Mouse (Mus musculus) A20 (cell line): ENCODE measurements around the gene Gm26620.

ENCODE experiments used
- DNase-seq: peaks from one replicate; pipeline ENCODE4 v3.0.0-alpha.2; 2011; ENCODE audit warnings: low read depth, low spot score

Gene Gm26620

DNA sequence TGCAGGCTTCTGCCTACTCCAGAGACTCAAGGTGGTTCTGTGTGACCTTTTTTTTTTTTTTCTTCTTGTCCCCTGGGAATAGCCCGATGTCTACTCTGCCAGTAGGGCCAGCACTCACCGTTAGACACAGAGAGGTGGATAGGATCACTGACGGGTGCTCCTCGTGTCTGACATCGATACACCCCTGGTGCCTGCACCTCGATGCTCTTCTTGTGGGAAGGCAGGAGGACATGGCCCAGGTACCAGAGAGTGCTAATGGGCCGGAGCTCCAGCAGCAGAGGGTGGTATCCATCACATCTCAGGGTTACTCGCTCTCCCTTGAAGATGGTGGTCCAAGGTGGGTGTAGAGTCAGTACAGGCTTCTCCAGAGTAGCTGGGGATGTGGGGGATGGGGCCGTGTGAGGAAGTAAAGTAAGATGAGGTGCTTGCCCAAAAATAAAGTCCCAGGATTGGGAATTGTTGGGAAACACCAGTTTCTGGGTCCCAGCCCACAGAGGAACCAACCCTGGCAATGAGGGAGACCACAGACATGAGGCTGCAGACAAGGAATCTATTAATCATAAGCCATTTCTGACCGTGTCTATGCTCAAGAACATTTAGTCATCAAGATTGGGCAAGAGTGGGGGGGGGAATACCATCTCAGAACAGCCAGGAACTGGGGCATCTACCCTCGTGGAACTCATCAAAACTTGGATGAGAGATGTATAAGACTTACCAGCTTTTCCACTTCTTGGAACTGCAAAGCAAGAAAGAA is 27.2 kb downstream of the Gm26620 start:
- DNase-seq, result no peak

DNA sequence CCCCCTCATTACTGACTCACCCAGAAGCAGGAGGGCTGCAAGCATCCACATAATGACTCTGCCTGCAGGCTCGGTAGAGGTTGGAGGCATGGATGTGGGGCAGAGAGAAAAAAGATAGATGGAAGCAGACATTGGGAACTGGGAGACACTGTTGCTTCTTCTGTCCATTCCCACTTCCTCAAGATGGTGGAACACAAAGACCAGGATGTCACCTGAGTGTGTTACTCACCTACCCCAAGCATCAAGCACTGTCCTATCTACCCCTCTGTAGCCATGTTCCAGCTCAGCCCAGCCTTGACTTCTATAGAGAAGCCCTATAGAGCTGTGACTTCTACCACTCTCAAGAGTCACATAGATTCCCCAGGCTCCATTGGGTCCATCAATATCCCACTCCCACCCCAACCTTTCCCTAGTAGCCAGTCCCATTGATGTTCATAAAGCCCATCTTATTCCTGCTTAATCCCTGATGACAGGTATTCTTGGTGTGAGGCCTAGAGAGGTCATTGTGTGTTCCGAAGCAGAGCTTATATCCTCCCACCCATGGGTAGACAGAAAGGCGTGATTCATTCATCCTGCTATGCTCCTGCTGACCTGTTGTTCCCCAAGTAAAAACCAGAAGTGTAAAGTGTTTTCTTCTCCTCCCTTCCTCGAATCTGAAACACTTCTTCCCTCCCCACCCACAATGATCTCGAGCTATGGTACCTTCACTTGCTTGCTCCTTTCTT is 28.2 kb downstream of the Gm26620 start, which contains the start of gene Fcrlb:
Fcrlb (minus strand) TSS at position 51 of the 725 bp plus-strand sequence.
- DNase-seq, result no peak

DNA sequence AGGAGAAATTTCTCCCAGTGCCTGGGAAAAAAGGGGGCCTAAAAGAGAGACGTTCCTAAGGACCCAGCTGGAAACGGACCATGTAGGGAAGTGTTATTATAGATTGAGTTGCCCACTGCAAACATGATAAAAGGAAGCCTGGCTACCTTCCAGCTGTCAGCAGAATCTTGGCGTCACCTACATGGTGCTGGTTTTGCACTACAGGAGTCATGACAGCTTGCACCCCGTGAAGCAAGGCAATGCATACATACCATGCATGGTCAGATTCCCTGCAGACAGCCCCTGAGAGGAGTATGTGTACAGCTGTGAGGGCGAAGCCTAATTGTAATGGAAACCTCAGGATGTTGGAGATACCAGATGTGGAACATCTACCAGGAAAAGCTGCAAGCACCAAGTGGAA is 30.8 kb downstream of the Gm26620 start:
- no peak for DNase-seq

DNA sequence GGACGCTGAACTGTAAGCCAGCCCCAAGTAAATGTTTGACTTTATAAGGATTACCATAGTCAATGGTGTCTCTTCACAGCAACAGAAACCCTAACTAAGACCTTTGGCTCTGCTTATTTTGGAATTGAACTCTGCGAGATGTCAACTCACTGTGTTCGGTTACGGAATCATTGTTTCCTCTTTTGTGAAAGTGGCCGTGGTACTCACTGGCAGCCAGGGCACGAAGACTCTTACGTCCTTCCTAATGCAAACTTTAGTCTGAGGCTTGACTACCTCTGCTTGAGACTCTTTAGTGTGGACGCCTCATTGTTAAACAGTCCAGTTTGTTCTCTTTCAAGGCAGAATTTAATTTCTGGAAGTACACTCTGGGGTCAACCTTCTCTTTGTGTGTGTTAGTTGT is 34.4 kb downstream of the Gm26620 start:
- no peak for DNase-seq

DNA sequence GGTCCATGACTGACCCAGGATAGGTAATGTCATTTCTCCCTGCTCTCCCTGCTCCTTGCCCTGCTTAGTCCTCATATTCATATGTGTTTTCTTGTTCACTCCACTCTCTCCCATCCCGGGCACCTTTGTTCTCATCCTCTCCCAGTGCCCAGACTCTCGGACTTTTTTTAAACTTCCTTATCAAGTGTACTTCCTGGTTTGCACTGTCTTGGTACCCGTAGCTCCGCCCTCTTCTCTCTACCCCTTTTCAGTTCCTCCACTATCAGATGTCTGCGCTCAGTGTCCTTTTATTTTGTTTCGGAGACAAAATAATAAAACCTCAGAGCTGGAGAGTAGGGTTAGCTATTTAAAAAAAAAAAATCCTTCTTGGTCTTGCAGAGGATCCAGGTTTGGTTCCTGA is 39.6 kb downstream of the Gm26620 start:
- DNase-seq, result peak; percentile 41

DNA sequence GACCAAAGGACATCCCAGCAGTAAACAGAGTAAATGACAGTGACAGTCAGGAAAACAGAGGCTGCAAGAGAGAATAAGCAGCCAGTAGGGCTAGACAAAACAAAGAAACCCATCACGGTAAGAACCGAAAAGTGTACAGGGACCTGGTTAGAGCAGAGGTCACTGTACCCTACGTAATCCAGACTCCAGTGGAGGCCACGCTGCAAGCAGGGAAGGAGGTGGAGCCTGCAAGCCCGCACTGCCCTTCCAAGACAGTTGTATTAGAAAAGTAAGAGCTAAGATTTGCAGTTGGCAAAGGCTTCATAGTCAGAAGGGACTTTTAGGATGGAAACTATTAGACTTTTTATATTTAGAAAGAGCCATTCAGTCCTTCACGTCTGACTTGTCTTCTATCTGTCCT is 42.1 kb downstream of the Gm26620 start:
- DNase-seq, result no peak

DNA sequence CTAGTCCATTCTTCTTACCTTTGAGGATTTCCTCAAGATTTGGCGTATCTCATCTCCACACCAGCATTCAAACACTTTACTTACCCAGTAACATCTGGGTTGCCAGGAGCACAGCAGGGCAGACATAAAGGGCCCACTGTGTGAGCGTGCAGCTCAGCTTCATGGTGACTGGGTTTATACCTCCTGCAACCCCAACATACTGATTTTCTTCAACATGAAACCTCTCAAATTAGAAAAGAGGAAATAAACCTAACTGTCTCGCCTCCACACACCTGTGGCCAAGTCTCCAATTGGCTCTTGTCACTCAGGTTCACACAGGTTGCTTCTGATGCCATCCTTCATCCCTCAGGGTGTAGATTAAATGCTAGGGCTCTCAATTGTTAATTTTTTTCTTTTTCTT is 42.5 kb downstream of the Gm26620 start, which contains the start of gene Fcrla:
Fcrla (minus strand) TSS at position 206 of the 400 bp plus-strand sequence.
- peak; percentile 92 for DNase-seq

DNA sequence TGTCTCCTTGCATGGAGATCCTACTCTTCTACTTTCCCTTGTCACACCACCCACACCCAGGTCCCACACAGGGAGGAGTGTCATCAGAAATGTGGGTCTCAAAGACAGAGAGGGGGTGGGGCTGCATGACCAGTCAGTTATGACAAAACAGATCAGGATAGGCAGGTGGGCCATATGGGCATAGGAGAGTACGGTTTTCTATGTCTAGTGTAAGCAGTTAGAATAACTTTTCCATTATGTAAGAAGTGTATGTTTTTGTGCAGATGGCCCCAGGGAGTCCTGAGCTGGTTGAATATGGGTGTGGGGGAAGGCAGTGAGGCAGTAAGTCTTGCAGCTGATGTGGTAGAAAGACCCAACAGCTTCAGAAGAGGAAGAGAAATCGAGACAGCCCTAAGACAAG is 43.6 kb downstream of the Gm26620 start:
- DNase-seq, result peak; percentile 92

DNA sequence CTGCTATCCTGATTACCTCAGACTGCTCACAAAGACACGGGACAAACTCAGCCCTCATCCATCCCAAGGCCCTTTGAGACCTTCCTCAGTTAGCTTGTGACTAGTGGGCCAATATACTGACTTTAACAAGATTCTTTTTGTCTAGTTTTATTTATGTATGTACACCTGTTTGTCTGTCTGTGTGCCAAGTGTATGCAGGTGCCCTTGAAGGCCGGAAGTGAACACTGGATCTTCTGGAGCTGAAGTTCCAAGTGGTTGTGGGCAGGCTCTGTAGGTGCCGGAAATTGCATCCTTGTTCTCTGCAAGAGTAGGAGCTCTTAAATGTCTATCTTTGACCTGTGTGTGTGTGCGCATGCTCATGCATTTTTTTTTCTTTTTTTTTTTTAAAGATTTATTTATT is 44.4 kb downstream of the Gm26620 start:
- DNase-seq, result peak; percentile 80

DNA sequence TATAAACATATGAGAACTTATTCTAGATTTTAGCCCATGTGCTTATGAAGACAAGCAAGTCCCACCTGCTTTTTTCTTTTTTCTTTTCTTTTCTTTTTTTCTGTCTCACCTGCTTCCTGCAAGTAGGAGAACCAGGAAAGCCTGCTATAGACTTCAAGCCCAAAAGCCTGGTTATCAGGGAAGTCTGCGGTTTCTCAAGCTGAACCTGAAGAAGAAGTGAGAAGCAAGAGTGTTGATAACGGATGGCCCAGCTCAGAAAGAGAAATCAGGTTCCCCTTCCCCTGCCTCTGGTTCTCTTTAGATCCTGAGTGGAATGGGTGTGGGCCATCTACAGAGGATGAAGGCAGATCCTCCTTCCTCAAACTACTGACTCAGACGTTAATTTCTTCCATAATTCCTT is 47.2 kb downstream of the Gm26620 start:
- DNase-seq, result no peak

DNA sequence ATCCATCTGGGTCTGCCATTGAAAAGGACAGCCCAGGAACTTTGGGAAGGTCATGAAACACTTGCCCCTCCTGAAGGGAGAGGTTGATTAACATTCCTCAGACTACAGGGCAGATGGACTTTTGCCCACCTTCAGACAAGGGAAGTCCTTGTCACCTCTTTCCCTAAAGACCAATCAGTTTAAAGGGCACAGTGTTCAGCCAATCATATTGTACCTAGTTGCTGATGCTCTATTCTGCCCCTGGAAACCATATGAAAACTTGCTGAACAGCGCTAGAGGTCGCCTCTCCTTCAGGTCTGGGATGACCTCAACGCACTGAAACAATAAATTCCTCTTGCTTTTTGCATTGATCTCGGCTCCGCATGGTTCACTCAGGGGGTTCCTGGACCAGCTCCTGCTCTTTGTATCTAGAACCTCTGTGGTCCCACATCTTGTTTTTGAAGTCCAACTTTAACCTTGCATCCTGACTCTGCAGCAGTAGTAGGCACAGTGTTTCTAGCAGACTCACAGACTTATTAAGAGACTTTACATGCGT is 48.6 kb downstream of the Gm26620 start:
- peak; percentile 90 for DNase-seq

DNA sequence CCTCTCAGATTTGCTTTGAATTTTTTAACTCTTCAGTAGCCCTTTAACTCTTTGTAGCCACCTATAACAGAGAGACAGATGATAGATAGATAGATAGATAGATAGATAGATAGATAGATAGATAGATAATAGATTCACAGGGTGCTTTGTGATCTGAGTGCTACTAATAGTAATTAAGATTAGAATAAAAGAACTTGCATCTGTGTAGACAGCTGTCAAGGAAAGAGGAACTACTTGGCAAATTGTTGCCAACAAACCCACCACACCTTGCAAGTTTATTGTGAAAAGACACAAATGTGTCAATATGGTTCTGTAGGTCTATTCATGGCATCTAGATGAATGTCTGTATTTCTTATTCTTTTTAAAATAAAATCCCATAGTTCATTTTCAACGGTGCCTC is 49.1 kb downstream of the Gm26620 start:
- peak; percentile 80 for DNase-seq

DNA sequence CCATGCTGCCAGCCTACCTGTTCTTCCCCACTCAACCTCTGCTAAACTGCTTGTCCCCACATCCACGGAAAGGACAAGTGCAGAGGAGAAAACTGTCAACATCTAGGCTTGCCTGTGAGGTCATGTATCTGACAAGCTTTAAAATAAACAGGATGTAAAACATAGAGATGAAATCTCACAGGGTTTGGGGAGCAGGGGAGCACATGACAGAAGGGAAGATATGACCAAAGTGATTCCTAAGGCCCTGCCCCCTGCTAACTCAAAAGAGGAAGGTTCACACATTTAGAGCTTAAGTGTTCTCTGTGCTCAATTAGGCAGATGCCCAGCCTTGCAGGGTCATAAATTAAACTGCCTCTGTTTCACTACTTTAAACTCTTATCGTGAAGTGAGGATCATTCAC is 49.5 kb downstream of the Gm26620 start:
- peak; percentile 92 for DNase-seq
